Mouse (Mus musculus): ENCODE results near the gene Robo1. TPM values are rescaled to one million over a fixed set of nuclear protein-coding genes. Genes with fewer than 3 reads are reported as not detected.
A peak's percentile ranks its signal among the peaks of the same experiment; 100 is the strongest.

Robo1 gene
- total RNA-seq (2021), result 10 to 100 TPM; 50.3 to 55.6 TPM
- long read RNA-seq, experiment 1, full-length matches to known transcripts, result 6 of 32 reads
- long read RNA-seq, experiment 1, partial matches to known transcripts, result 15 of 32 reads
- long read RNA-seq, experiment 1, other reads (novel, unspliced or antisense), result 11 of 32 reads
- long read RNA-seq, experiment 2, full-length matches to known transcripts, result 2 of 27 reads
- long read RNA-seq, experiment 2, partial matches to known transcripts, result 15 of 27 reads
- long read RNA-seq, experiment 2, other reads (novel, unspliced or antisense), result 10 of 27 reads

DNA sequence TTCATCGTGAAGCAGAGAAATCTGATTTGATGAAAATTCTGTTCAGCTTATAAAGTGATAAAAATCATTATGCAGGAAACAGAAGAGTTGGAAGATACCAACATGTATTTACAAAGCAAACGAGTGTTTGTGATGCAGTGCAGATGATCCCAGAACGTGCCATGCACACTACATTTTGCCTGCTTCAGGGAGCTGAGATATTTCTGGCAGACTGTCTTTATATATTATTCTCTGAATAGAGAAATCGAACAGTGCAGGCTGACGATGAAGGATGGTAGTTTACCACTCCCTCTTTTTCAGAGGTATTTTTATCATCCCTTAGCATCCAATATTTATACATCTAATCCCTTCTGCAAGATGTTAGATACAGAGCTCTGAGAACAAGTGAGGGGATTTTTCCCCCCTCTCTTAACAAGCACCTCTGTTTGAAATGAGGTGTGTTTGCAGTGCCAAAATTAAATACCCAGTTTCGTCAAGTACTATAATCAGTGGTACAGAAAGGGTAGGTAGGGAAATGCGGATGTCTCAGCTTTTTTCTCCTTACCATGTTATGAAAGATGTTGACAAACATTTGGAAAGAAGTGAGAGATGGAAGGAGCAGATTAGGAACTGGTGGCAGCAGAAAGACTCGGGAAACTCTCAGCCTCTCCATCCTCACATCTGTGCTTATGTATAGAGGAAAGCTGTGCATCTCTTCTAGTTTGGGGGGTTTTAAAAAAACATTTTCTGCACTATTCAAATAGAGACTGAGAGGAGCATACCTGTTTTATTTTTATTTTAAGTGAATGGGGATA lies at the start of gene Robo1:
Gene Robo1, plus strand, starts transcription at position 770 of the 794 bp plus-strand sequence.
- Histone ChIP-seq H3K4me3 (peak within 1 kb of the TSS; percentile 46), H3K27ac (peak within 1 kb of the TSS; percentile 89)
- intact Hi-C loops (cut with DNase I), result no loop called here
- TF ChIP-seq CTCF (IDR thresholded peaks at IDR 0.05), result no peak
- DNase-seq (ENCODE audit: extremely low spot score in 1 of 2, low spot score in 2 of 2), result no peak

DNA sequence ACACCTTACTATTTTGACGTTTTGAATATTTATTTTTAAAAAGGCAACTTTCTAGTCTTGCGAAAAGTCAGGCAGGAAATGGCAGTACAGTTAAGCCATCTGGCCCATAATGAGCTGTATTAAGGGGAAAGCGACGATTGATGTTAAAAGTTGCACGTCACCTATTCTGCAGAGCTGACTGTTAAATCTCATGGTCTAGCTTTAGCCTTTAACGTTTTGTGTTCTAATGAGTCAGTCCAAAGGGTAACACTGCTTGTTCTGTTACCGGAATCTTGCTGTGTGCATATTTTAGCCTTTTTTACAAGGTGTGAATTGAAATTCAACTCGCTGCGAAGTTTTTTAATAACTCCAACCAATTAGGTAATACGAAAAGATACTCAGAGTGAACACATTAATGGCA lies 40.3 kb upstream of the Robo1 start:
- intact Hi-C loops (cut with DNase I), result no loop called here
- no peak for DNase-seq (ENCODE audit: extremely low spot score in 1 of 2, low spot score in 2 of 2)
- TF ChIP-seq CTCF (IDR thresholded peaks at IDR 0.05), result no peak
- Histone ChIP-seq H3K27ac (no peak overlapping the region), H3K4me3 (no peak overlapping the region)

DNA sequence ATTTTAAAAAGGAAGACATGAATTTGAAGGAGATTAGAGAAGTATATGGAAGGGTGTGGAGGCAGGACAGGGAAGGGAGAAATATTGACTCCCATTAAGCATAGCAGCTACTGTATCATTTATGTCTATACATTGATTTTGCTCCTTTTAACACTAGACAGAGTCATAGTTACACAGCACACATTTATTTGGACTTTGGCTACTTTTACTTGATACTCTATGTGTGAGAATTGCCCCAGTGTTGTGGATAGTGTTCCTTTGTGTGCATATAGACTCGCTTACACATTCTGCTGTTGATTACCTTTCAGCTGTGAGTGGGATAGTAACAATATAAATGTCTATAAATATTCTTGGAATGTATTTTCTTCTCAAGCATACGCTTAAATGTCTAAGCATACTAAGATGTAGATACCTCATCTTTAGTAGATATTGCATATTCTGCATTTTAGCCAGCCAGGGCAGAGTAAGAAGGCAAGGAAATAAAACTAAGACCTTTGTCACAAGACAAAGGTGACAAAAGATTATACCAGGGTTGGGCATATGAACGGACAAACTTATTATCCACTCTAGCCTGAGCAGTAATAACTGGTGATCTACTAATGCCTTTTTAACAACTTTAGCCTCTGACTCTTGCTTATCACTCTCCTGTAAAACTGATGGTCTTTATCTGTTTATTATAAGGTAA lies 31.6 kb upstream of the Robo1 start:
- no peak for DNase-seq (ENCODE audit: extremely low spot score in 1 of 2, low spot score in 2 of 2)
- no peak for TF ChIP-seq CTCF (IDR thresholded peaks at IDR 0.05)
- intact Hi-C loops (cut with DNase I), result no loop called here
- no peak overlapping the region for H3K4me3 ChIP-seq
- no peak overlapping the region for H3K27ac ChIP-seq

DNA sequence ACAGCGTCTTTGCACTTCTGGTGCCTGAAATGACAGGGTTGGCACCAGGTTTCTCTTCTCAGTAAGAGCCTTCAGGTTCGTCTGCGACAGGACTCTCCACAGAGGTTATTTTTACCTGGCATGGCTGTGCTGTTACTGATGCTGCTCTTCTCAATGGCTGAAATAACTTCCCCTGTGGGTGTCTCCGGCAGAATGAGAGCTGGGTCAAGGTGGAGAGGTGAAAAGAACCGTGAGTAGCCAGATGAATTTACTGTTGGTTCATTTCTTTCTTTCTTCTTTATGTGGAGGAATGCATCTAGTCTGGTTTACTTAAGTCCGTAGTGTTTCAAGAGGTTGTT lies 194 bp downstream of the Robo1 start:
- peak overlapping the region; percentile 89 for H3K27ac ChIP-seq
- intact Hi-C loops (cut with DNase I), result no loop called here
- peak in 1 of 2 experiments; percentile 11 for DNase-seq (ENCODE audit: extremely low spot score in 1 of 2, low spot score in 2 of 2)
- peak overlapping the region; percentile 46 for H3K4me3 ChIP-seq
- no peak for TF ChIP-seq CTCF (IDR thresholded peaks at IDR 0.05)

DNA sequence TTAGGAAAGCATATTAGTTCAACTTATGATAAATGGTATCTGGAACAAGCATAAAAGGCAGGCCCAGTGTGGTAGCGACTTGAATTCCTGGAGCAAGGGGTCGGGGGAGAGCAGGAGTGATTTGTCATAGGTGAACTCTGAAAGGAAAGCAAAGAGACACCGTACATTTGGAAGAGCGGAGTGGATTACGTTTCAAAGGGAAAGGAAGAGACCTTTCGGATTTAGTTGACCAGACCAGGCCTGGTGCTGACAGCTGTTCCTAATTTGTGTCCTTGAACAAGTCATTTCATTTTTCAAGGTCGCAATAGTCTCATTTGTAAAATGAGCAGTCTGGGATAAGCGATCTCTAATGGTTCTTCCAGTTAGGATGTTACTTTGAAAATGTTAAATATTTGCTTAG lies 19.2 kb downstream of the Robo1 start:
- no peak for DNase-seq (ENCODE audit: extremely low spot score in 1 of 2, low spot score in 2 of 2)
- no peak for TF ChIP-seq CTCF (IDR thresholded peaks at IDR 0.05)
- H3K27ac ChIP-seq, result no peak overlapping the region
- intact Hi-C loops (cut with DNase I), result no loop called here
- no peak overlapping the region for H3K4me3 ChIP-seq

DNA sequence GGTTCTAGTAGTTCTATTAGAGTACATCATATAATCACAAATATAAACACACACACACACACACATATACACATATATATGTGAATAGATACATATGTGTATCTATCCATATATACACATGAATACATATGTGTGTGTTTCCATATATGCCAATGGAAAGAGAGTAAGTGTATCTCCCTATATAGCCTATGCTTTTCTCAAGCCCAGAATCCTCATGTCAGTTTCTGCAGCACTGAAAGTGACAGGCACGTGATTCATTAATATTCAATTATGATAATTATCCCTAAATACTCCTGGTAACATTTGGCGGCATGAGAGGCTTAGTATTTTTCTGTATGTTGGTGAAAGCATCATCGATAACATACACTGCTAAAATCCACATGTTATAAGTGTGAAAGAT lies 20.5 kb downstream of the Robo1 start:
- DNase-seq (ENCODE audit: extremely low spot score in 1 of 2, low spot score in 2 of 2), result no peak
- intact Hi-C loops (cut with DNase I), result no loop called here
- Histone ChIP-seq H3K27ac (no peak overlapping the region), H3K4me3 (no peak overlapping the region)
- no peak for TF ChIP-seq CTCF (IDR thresholded peaks at IDR 0.05)

DNA sequence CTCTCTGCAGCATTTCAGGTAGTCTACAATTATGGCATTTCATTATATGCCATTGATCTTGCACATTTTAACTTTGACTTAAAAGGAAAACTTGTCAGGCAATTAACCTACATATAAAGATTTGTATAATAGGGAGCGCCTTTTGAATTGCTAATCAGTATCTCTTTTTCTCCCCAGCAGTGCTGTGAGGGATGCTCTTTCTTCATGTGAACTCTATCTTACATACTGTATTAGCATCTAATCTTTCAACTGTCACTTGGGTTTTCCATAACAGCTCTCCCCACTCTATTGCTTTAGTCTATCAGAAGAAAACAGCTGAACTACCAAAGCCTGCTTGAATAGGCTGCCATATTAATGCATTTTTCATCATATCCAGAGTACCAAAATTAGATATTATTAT lies 29.7 kb downstream of the Robo1 start:
- TF ChIP-seq CTCF (IDR thresholded peaks at IDR 0.05), result no peak
- no peak overlapping the region for H3K27ac ChIP-seq
- DNase-seq (ENCODE audit: extremely low spot score in 1 of 2, low spot score in 2 of 2), result no peak
- intact Hi-C loops (cut with DNase I), result no loop called here
- no peak overlapping the region for H3K4me3 ChIP-seq

DNA sequence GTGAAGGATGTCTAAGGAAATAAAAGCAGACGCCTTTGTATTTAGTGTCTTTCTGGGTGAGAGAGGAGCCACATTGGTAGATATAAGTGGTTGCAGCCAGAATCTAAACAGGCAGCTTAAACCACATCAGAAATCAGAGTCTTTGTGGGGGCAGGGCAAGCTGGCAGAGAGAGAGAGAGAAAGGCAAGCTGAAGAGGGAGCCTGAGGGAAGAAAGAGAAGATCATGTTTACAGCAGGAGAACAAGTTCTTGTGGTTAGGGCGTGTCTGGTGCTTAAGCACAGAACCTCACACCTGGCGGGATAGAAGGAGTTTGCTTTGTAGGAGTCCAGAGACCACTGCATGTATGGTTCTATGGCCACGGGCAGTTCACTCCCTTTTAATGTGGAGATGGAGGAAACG lies 42.3 kb downstream of the Robo1 start:
- Histone ChIP-seq H3K4me3 (no peak overlapping the region), H3K27ac (no peak overlapping the region)
- intact Hi-C loops (cut with DNase I), result no loop called here
- TF ChIP-seq CTCF (IDR thresholded peaks at IDR 0.05), result no peak
- DNase-seq (ENCODE audit: extremely low spot score in 1 of 2, low spot score in 2 of 2), result no peak

DNA sequence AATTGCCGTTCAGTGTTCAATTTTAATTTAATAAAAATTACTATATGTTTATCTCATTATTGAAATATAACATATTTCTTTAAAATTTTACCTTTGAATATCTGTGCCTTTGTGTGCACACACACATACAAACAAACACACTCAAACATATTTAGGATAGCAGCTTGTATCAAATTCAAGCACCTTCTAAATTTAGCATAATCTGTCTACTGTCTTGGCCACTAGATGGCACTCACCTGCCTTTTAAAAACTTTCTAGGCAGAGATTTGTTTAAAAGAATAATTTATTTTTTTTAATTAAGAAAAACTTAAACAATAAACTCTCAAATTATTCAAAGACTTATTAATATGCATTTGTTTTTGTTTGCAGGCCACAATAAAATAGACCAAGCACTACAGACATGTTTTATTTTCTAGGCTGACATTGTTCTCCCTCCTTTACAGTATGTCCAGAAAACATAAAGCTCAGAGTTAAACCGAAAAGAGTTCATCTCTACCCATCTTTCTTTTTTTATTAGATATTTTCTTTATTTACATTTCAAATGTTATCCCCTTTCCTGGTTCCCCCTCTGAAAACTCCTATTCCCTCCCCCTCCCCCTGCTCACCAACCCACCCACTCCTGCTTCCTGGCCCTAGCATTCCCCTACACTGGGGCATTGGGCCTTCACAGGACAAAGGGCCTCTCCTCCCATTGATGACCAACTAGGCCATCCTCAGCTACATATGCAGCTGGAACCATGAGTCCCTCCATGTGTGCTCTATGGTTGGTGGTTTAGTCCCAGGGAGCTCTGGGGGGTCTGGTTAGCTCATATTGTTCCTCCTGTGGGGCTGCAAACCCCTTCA lies 48.6 kb downstream of the Robo1 start:
- intact Hi-C loops (cut with DNase I), result loop anchor here (5.0 kb wide), 3 partner anchors 134 to 621 kb away; no protein-coding TSS in a partner anchor
- Histone ChIP-seq H3K4me3 (no peak overlapping the region), H3K27ac (no peak overlapping the region)
- TF ChIP-seq CTCF (IDR thresholded peaks at IDR 0.05), result peak; percentile 79
- peak in 1 of 2 experiments; percentile 17 for DNase-seq (ENCODE audit: extremely low spot score in 1 of 2, low spot score in 2 of 2)

DNA sequence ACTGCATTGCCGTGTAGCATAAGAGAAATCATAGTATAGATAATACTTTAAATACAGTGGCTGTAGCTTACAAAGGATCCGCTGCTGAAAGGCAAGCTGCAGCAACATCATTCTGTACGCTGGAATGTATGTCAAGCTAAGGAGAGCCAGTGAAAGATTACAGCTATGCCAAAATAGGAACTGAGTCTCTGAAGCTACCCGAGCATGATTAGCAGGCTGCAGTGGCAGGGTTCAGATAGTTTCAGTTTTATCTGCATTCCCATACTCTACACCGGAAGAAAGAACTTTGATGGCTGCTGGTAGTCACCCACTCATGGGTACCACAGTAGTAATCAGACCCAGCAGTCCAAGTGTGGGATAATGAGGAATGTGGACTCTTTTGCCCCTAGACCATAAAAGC lies 68.8 kb downstream of the Robo1 start:
- Histone ChIP-seq H3K4me3 (no peak overlapping the region), H3K27ac (no peak overlapping the region)
- no peak for DNase-seq (ENCODE audit: extremely low spot score in 1 of 2, low spot score in 2 of 2)
- intact Hi-C loops (cut with DNase I), result no loop called here
- TF ChIP-seq CTCF (IDR thresholded peaks at IDR 0.05), result no peak

DNA sequence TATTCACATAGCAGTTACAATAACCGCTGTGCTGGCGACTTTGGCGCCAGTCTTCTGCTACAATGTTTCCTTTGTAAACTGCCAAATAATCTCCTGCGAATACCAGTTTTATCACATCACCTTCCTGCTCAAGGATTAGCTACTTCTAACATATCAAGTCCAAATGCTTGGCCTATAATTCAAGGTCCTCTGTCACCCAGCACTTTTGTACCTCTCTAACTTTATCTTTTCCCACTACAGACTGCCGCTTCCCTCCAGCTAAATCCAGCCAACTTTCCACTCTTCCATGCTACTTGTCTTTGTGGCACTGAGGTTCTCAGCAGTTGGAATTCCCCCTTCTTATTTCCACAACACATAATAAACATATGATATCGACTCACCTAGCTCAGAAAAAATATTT lies 73.7 kb downstream of the Robo1 start:
- TF ChIP-seq CTCF (IDR thresholded peaks at IDR 0.05), result no peak
- intact Hi-C loops (cut with DNase I), result no loop called here
- Histone ChIP-seq H3K27ac (no peak overlapping the region), H3K4me3 (no peak overlapping the region)
- DNase-seq (ENCODE audit: extremely low spot score in 1 of 2, low spot score in 2 of 2), result no peak

All from left cerebral cortex, adult 2 months (tissue).